Mouse (Mus musculus) liver, postnatal 0 days (tissue): ENCODE results near the gene Agtpbp1. TPM values are rescaled to one million over a fixed set of nuclear protein-coding genes. Genes with fewer than 3 reads are reported as not detected.

Experiments
- ATAC-seq: fragments of 200-750 bp; cut with Nextera tagmentation; 2 replicates; pipeline ENCODE4 v1.8.0; 2017; ENCODE audit warnings: mild to moderate bottlenecking, moderate library complexity
- DNase-seq: peaks from one replicate; pipeline ENCODE4 v3.0.0-alpha.2; 2016
- H3K27ac ChIP-seq: fragments of 300-500 bp; sonication (generic); 2 replicates; pipeline ENCODE4 v1.5.1; 2014; ENCODE audit warnings: antibody characterized with exemption, moderate library complexity, mild to moderate bottlenecking, low read depth
- H3K27me3 ChIP-seq: fragments of 300-500 bp; sonication (generic); 2 replicates; pipeline ENCODE4 v1.6.1; 2014; ENCODE audit warnings: low read length, control low read depth, mixed read lengths; ENCODE audit not compliant: insufficient read depth
- H3K36me3 ChIP-seq: fragments of 300-500 bp; sonication (generic); replicated peaks from 2 replicates; pipeline ENCODE4 v1.6.1; 2014; ENCODE audit warnings: mild to moderate bottlenecking, control low read depth, low read length, moderate library complexity, mixed read lengths; ENCODE audit not compliant: insufficient read depth
- H3K4me1 ChIP-seq: fragments of 300-500 bp; sonication (generic); 2 replicates; pipeline ENCODE4 v1.6.1; 2014; ENCODE audit warnings: antibody characterized with exemption, mild to moderate bottlenecking, control low read depth; ENCODE audit not compliant: insufficient read depth
- H3K4me2 ChIP-seq: fragments of 300-500 bp; sonication (generic); 2 replicates; pipeline ENCODE4 v1.6.1; 2014; ENCODE audit warnings: low read depth, mild to moderate bottlenecking, low read length, moderate library complexity, mixed read lengths
- H3K4me3 ChIP-seq: fragments of 300-500 bp; sonication (generic); 2 replicates; pipeline ENCODE4 v1.5.1; 2014; ENCODE audit warnings: low read depth, low read length
- H3K9ac ChIP-seq: fragments of 300-500 bp; sonication (generic); replicated peaks from 2 replicates; pipeline ENCODE4 v1.6.1; 2014; ENCODE audit warnings: mild to moderate bottlenecking, moderate library complexity
- H3K9me3 ChIP-seq: fragments of 300-500 bp; sonication (generic); 2 replicates; pipeline ENCODE4 v1.6.1; 2016; ENCODE audit warnings: mild to moderate bottlenecking, control low read depth, low read length, mixed read lengths
- CTCF ChIP-seq: sonication (generic); IDR thresholded peaks from 2 replicates; pipeline ENCODE4 v1.5.1; 2016; ENCODE audit warnings: antibody characterized with exemption, low read depth
- EP300 ChIP-seq: IDR thresholded peaks from 2 replicates; pipeline ENCODE4 v1.6.1; 2016; ENCODE audit warnings: antibody characterized with exemption, low read depth, mild to moderate bottlenecking
- WGBS: fragments of 180-500 bp; shearing (Covaris S2); extraction: QIAGEN DNeasy Blood & Tissue Kit; methylation state at CpG from one replicate; pipeline ENCODE4 v1.1.7; 2014; ENCODE audit not compliant: insufficient replicate concordance; 5-methylcytosine and 5-hydroxymethylcytosine counted together
- polyA plus RNA-seq: library from polyadenylated mRNA; unstranded; fragments of >200 nt; fragmentation: Nextera tagmentation; extraction: Ambion mirVana; gene quantifications from 2 replicates; pipeline ENCODE4 v1.2.1, GENCODE M21; 2015

The Agtpbp1 gene
- polyA plus RNA-seq, 1 experiment from 2014 or later = 6.4 TPM

DNA sequence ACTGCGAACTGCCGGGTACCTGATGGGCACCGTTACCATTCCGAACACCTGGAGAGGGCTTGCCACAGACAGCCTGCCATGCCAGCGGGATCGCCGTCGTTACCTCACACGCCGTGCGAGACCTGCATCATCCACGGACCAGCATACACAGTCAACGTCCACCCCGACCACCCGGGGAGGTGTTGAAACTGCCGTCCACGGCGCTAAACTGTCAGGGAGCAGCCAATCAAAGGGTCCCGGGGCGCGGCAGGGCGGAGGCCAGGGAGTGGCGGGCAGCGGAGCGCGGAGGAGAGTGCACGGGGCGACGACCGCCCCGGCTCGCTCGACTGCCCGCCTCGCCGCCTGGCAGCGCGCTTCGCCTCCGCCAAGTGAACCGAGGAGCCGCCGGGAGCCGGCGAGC is 28.4 kb downstream of the Agtpbp1 start:
- Histone ChIP-seq H3K9me3 (no peaks in the 10 kb centered on the region), H3K36me3 (no peaks in the 10 kb centered on the region), H3K27ac (peak overlapping the region; percentile 86), H3K4me1 (peaks cover 22% of the 10 kb centered on the region), H3K27me3 (no peaks in the 10 kb centered on the region), H3K4me2 (peak overlapping the region; percentile 100), H3K9ac (peak overlapping the region; percentile 78), H3K4me3 (peak overlapping the region; percentile 88)
- TF ChIP-seq CTCF (no peak), EP300 (no peak)
- ATAC-seq (peak; percentile 86), DNase-seq (peak; percentile 81)
- WGBS = under 1% methylated on average over 43 of the region's 45 CpGs

DNA sequence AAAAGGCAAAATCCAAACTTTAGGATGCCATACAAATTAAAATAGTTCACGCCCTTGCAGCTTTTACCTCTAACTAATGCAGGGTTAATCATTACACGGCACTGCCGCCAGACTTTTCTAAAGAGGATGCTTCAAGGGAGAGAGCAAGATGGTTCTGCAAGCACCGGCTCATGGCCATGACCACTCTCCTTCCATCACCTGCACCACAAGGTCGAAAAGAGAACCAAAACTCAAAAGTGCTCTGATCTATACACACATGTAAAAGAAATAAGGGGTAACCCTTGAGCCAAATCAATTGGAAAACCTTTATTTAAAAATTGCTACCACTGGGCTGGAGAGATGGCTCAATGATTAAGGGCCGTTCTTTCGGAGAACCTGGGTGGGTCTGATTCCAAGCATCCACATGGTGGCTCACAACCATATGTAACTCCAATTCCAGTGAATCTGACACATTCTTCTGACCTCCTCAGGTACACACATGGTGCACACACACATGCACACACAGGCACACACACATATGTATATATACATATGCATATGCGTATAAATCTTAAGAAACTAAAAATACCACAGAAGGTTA is 29.3 kb downstream of the Agtpbp1 start:
- H3K36me3 ChIP-seq = no peaks in the 10 kb centered on the region
- no peak overlapping the region for H3K9ac ChIP-seq
- H3K27ac ChIP-seq = no peak overlapping the region
- ATAC-seq (no peak), DNase-seq (no peak)
- no peak for TF ChIP-seq EP300
- no peak for TF ChIP-seq CTCF
- no peaks in the 10 kb centered on the region for H3K9me3 ChIP-seq
- H3K4me1 ChIP-seq = peaks cover 22% of the 10 kb centered on the region
- no peaks in the 10 kb centered on the region for H3K27me3 ChIP-seq
- 68% methylated on average over 8 of the region's 8 CpGs for WGBS
- peak overlapping the region; percentile 88 for H3K4me3 ChIP-seq
- peak overlapping the region; percentile 100 for H3K4me2 ChIP-seq

DNA sequence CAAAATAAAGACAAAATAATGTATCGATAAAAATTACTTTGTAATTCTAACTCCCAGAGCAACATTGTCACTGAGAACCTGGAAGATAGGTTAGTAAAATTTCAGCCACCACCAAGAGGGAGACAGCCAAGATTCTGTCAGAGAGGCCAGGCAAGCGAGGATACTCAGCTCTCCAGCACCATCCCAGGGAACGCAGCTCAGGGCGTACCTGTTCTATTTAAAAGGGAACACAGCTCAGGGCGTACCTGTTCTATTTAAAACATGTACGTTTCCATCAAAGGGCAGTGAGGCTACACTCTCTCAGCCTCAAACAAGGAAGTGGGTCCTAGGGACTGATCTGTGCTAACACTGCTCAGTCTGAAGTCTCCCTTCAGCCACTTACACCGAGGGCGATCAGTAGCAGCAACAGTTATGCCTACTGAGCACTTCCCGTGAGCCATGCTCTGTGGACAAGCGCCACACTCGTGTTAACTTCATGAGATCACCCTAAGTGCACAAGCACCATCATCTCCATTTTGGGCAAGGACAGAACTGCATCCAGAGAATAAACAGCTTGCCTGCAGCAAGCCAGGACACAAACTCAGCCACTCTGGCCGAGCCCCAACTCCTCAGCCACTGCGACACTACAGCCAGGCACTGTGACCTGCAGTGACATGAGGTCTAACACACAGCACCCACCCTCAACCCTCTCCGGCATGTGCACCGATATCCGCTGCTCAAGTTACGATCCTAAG is 30.1 kb downstream of the Agtpbp1 start:
- peaks cover 22% of the 10 kb centered on the region for H3K4me1 ChIP-seq

DNA sequence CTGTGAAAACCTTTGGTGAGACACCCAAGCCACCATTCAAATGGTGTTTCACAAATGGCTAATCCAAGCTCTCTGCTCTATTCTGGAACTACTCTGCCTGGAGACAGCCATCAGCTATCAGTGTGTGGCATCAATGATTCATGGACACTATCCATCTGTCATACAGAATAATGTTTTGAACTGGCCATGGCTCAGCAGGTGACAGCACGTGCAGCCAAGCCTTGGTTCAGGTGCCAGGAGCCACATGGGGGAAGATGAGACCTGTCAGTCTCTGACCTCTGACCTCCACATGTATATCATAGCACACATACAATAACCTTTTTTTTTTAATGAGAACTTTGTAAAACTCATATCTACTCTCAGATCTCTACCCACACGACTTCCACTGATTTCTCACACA is 32.3 kb downstream of the Agtpbp1 start:
- H3K4me2 ChIP-seq = no peak overlapping the region
- no peaks in the 10 kb centered on the region for H3K9me3 ChIP-seq
- no peak overlapping the region for H3K27ac ChIP-seq
- TF ChIP-seq EP300 (no peak), CTCF (no peak)
- H3K36me3 ChIP-seq = no peaks in the 10 kb centered on the region
- no peak overlapping the region for H3K4me3 ChIP-seq
- DNase-seq = no peak
- no peak for ATAC-seq
- no peaks in the 10 kb centered on the region for H3K27me3 ChIP-seq
- peaks cover 24% of the 10 kb centered on the region for H3K4me1 ChIP-seq
- WGBS = 51% methylated on average over 2 of the region's 2 CpGs
- no peak overlapping the region for H3K9ac ChIP-seq

More for the DNA sequence above, 30.1 kb downstream of the Agtpbp1 start:
- no peak overlapping the region for H3K4me3 ChIP-seq
- no peaks in the 10 kb centered on the region for H3K9me3 ChIP-seq
- H3K27ac ChIP-seq = no peak overlapping the region
- no peaks in the 10 kb centered on the region for H3K36me3 ChIP-seq
- no peak for TF ChIP-seq CTCF
- TF ChIP-seq EP300 = no peak
- WGBS = 67% methylated on average over 17 of the region's 17 CpGs
- H3K9ac ChIP-seq = no peak overlapping the region
- DNase-seq = no peak
- ATAC-seq = no peak
- no peaks in the 10 kb centered on the region for H3K27me3 ChIP-seq
- peak overlapping the region; percentile 100 for H3K4me2 ChIP-seq

DNA sequence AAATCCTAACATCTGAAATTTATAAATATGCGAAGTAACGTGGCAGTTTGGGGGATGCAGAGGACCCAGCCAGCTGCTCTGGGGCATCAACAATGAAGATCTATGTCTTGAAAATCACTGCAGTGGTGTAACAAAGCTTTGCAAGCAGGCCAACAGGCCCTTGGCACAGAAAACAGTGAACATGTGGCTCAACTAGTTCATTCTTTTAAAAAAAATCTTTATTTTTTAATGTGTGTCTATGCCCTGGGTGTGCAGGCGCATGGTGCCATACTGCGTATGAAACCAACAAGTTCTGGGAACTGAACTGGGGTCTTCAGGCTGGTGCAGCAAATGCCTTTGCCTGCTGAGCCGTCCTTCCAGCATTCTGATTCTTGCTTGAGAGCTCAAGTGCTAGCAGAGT is 32.7 kb downstream of the Agtpbp1 start:
- H3K27ac ChIP-seq = no peak overlapping the region

DNA sequence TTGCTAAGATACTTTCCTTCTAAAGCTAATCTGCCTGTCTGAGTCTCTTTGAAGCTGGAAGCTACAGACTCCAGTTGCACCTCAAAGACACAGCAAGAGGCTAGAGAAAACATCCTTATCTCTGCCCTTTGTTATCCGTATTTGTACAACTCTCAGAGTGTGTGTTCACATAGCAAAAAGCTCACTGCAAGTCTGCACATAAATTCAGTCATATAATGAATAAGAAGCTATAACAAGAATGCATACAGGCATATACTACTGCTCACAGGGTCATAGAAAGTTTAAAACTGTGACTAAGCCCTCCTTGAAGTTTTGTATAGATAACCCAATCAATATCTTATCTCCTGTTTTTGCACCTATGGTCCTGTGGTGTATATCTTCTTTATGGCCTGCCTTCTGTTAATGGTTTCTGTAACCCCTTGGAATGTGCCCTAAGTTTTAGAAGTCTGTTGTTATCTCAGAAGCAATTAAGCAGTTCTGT is 35.7 kb downstream of the Agtpbp1 start:
- H3K36me3 ChIP-seq = no peaks in the 10 kb centered on the region
- no peak overlapping the region for H3K27ac ChIP-seq
- ATAC-seq = no peak
- no peaks in the 10 kb centered on the region for H3K9me3 ChIP-seq
- 21% methylated on average over 1 of the region's 1 CpGs for WGBS
- DNase-seq = no peak
- TF ChIP-seq CTCF (no peak), EP300 (no peak)
- H3K9ac ChIP-seq = no peak overlapping the region
- no peak overlapping the region for H3K4me2 ChIP-seq
- H3K27me3 ChIP-seq = no peaks in the 10 kb centered on the region
- no peak overlapping the region for H3K4me3 ChIP-seq
- peaks cover 21% of the 10 kb centered on the region for H3K4me1 ChIP-seq

More for the DNA sequence above, 32.7 kb downstream of the Agtpbp1 start:
- H3K4me2 ChIP-seq = no peak overlapping the region
- H3K9ac ChIP-seq = no peak overlapping the region
- no peaks in the 10 kb centered on the region for H3K36me3 ChIP-seq
- 91% methylated on average over 5 of the region's 5 CpGs for WGBS
- no peak for TF ChIP-seq CTCF
- no peak for TF ChIP-seq EP300
- no peaks in the 10 kb centered on the region for H3K27me3 ChIP-seq
- peaks cover 21% of the 10 kb centered on the region for H3K4me1 ChIP-seq
- ATAC-seq (no peak), DNase-seq (no peak)
- H3K4me3 ChIP-seq = no peak overlapping the region
- H3K9me3 ChIP-seq = no peaks in the 10 kb centered on the region
